Mouse (Mus musculus) heart, embryonic 13.5 days (tissue): ENCODE results near the gene Papss2. TPM values are rescaled to one million over a fixed set of nuclear protein-coding genes. Genes with fewer than 3 reads are reported as not detected.

ENCODE experiments used
- ATAC-seq: fragments of 200-750 bp; cut with Nextera tagmentation; 2 replicates; pipeline ENCODE4 v1.8.0; 2017; ENCODE audit warnings: moderate TSS enrichment; ENCODE audit not compliant: insufficient number of reproducible peaks, low FRiP score, low TSS enrichment; ENCODE audit errors: extremely low read depth
- H3K27ac ChIP-seq: fragments of 300-500 bp; sonication (generic); replicated peaks from 2 replicates; pipeline ENCODE4 v1.5.1; 2015; ENCODE audit warnings: moderate library complexity, mild to moderate bottlenecking, inconsistent platforms
- H3K27me3 ChIP-seq: fragments of 300-500 bp; sonication (generic); replicated peaks from 2 replicates; pipeline ENCODE4 v1.6.1; 2015; ENCODE audit warnings: mild to moderate bottlenecking, inconsistent platforms
- H3K36me3 ChIP-seq: fragments of 300-500 bp; sonication (generic); 2 replicates; pipeline ENCODE4 v1.6.1; 2015; ENCODE audit warnings: mild to moderate bottlenecking, inconsistent platforms
- H3K4me1 ChIP-seq: fragments of 300-500 bp; sonication (generic); 2 replicates; pipeline ENCODE4 v1.6.1; 2015; ENCODE audit warnings: inconsistent platforms
- H3K4me2 ChIP-seq: fragments of 300-500 bp; sonication (generic); 2 replicates; pipeline ENCODE4 v1.6.1; 2015; ENCODE audit warnings: inconsistent platforms, mild to moderate bottlenecking, moderate library complexity
- H3K4me3 ChIP-seq: fragments of 300-500 bp; sonication (generic); 2 replicates; pipeline ENCODE4 v1.5.1; 2015; ENCODE audit warnings: moderate library complexity, mild to moderate bottlenecking, inconsistent platforms
- H3K9ac ChIP-seq: fragments of 300-500 bp; sonication (generic); 2 replicates; pipeline ENCODE4 v1.6.1; 2015; ENCODE audit warnings: inconsistent platforms, mild to moderate bottlenecking, moderate library complexity
- H3K9me3 ChIP-seq: fragments of 300-500 bp; sonication (generic); 2 replicates; pipeline ENCODE4 v1.6.1; 2016; ENCODE audit warnings: inconsistent platforms
- WGBS: fragments of 180-500 bp; shearing (Covaris S2); methylation state at CpG from one replicate; pipeline ENCODE4 v1.1.7; 2015; ENCODE audit warnings: mixed read lengths; 5-methylcytosine and 5-hydroxymethylcytosine counted together
- polyA plus RNA-seq: library from polyadenylated mRNA; unstranded; fragments of >200 nt; fragmentation: Nextera tagmentation; extraction: Ambion mirVana; gene quantifications from 2 replicates; pipeline ENCODE4 v1.2.1, GENCODE M21; 2015

Gene Papss2
- polyA plus RNA-seq, 1 experiment from 2014 or later = 8.9 TPM

DNA sequence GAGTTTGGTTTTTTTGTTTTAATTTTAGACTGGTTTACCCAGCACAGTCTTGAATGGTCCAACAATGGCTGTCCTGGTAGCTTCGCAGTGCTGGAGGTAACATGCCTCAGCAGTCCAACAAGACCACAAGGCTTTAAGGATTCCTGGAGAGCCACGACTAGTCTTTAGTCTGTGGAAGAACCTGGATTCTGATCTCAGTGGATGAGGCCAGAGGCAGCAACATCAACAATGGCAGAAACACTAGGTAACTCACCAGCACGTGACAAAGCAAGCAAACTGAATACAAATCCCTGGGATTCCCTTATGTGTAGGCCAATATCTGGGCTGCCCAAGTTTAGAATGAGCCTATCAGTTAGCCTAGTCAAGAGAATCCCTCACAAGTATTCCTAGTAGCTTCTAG is 117.9 kb downstream of the Papss2 start:
- Histone ChIP-seq H3K4me3 (no peak overlapping the region), H3K9me3 (no peaks in the 10 kb centered on the region), H3K9ac (no peak overlapping the region), H3K4me1 (peaks cover 19% of the 10 kb centered on the region), H3K27me3 (no peaks in the 10 kb centered on the region), H3K36me3 (peaks cover 6% of the 10 kb centered on the region; the same call in 1 of the 2 replicates), H3K27ac (no peak overlapping the region), H3K4me2 (no peak overlapping the region)
- ATAC-seq = no peak
- WGBS = 81% methylated on average over 3 of the region's 3 CpGs

DNA sequence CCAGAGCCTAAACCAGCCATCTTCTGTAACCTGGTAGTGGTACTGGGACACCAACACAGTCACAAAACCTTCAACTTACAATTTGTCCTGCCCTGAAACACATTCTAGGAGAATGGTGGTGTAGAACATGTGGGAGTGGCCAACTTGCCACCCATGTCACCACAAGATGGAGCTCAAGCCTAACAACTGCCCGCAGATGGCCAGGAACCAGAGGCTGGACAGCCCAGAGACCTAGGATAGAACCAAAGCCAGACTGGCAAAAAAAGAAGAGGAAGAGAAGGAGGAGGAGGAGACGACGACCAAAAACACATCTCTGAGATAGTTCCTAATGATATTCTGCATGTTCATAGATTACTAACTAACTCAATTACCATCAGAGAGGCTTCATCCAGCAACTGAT is 119.6 kb downstream of the Papss2 start:
- H3K4me2 ChIP-seq = no peak overlapping the region
- no peaks in the 10 kb centered on the region for H3K27me3 ChIP-seq
- no peak for ATAC-seq
- H3K9ac ChIP-seq = no peak overlapping the region
- H3K4me3 ChIP-seq = no peak overlapping the region
- 5% methylated on average over 3 of the region's 3 CpGs for WGBS
- peaks cover 19% of the 10 kb centered on the region for H3K4me1 ChIP-seq
- H3K36me3 ChIP-seq = no peaks in the 10 kb centered on the region
- no peaks in the 10 kb centered on the region for H3K9me3 ChIP-seq
- H3K27ac ChIP-seq = no peak overlapping the region

DNA sequence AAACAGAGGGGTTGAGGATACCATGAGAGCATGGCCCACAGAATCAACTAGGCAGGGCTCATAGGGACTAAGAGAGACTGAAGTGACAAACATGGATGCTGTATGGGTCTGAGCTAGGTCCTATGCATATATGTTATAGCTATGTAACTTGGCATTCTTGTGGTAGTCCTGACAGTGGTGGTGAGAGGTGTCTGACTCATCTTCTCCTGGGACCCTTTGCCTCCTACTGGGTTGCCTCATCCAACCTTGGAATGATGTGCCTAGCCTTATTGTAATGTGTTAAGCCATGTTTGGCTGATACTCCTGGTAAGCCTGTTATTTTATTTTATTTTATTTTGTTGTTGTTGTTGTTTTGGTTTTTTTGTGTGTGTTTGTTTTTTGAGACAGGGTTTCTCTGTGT is 120.1 kb downstream of the Papss2 start:
- no peaks in the 10 kb centered on the region for H3K27me3 ChIP-seq
- H3K27ac ChIP-seq = no peak overlapping the region
- no peak overlapping the region for H3K9ac ChIP-seq
- peaks cover 15% of the 10 kb centered on the region for H3K4me1 ChIP-seq
- no peaks in the 10 kb centered on the region for H3K36me3 ChIP-seq
- no peak for ATAC-seq
- no peaks in the 10 kb centered on the region for H3K9me3 ChIP-seq
- no peak overlapping the region for H3K4me3 ChIP-seq
- H3K4me2 ChIP-seq = no peak overlapping the region

Other genes starting within 250 kb of the Papss2 start
- 33.3 and 39.8 TPM in 2 replicates for gene Sgms1, start 206.1 kb upstream of the Papss2 start, polyA plus RNA-seq
- 59.6 and 80.4 TPM in 2 replicates for gene Rpl9-ps6, start 129.2 kb upstream of the Papss2 start, polyA plus RNA-seq
- gene Minpp1, start 110.0 kb upstream of the Papss2 start, polyA plus RNA-seq = 56.5 and 59.8 TPM in 2 replicates
- gene Atad1, start 144.0 kb downstream of the Papss2 start, polyA plus RNA-seq = 52.2 and 59.8 TPM in 2 replicates
- 3.9 and 4.3 TPM in 2 replicates for gene Pten, start 161.7 kb downstream of the Papss2 start, polyA plus RNA-seq